Mouse (Mus musculus): ENCODE measurements around the gene Cmss1.

Cmss1 gene

DNA sequence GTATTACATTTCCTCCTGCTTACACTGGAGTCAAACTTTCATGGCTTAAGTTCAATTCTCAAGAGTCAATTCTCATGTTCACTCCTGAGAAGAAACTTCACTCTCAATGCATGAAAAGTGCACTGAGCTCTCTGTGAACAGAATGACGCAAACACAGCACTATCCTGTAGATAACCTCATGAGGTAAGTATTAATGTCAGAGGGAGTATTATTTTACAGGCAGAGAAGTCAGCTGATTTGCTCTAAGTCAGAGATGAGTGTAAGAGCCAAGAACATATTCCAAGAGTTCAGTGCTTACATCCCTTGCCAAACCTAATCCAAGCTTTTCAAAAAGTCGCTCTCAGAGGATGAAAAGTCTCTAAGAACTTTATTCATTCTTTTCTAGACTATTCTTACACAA lies 128.2 kb downstream of the Cmss1 start:
- DNase-seq (ENCODE audit: low read depth, low spot score) = no peak

DNA sequence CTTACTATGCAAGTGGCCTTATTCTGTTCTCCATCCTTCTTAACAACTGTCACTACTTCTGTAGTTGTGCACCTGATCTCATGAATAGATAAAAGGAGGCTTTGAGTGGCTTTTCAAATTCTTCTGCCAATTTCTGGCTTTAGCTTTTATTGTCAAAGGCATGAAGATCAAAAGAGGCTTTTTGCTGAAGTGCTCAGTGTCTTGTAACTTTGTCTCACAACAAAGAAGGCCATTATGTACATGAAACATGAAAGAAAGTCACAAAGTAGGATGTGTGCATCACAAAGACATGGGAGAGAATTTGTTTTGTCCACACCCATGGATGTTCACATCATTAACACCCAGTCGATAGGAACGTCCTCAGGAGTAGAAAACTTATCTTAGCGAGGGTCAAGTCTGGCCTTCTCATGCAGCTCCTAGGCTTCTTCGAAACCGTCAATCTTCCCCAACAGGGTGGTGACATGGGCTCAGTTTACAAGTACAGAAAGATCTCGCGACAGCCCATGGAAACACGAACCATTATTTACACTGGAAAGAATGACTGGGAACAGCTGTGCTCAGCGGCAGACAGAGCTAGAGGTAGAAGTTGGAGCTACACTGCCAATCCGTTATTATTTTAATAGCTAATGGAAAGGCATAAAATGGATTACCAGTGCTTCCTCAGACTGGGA lies 133.1 kb downstream of the Cmss1 start:
- no peak for DNase-seq (ENCODE audit: low read depth, low spot score)

DNA sequence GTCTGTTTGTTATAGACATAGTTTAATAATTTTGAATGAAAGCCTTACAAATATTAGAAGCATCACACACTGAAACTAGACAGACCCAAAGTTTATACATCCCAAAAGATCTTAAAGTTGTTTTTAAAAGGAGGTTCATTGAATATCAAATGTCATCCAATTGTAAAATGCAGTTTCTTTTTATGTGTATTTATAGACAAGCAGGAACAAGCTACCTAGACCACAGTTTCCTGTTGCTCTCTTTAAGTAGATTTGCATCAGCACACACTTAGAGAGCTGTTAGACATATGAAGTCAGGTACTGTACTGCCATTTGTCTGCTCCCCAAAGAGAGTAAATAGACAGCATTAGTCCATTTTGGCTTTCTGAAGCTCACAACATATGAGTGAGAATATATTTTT lies 135.6 kb downstream of the Cmss1 start:
- no peak for DNase-seq (ENCODE audit: low read depth, low spot score)

DNA sequence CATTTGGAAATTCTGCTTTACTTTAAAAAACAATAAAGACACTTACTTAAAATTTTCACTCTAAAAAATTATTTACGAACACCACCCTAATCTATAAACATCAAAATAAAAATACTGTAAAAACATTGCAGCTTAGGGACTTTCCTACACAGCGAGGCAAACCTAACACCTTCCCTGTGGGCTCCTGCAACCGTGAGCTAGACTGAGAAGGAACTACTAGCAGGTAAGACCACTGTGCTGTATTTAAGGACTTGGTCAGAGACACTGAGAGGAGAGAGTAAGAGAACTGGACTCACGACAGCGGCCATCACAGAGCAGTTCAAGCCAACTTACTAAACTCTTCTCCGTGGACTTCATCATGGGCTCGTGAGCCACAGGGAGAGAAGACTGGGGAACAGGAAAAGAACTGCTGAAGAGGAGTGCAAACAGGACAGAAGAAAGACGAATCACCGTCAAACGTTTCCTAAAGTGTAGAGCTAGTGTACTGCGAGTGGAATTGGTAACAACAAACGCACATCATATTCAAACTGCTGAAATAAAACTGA lies 136.3 kb downstream of the Cmss1 start:
- no peak for DNase-seq (ENCODE audit: low read depth, low spot score)

DNA sequence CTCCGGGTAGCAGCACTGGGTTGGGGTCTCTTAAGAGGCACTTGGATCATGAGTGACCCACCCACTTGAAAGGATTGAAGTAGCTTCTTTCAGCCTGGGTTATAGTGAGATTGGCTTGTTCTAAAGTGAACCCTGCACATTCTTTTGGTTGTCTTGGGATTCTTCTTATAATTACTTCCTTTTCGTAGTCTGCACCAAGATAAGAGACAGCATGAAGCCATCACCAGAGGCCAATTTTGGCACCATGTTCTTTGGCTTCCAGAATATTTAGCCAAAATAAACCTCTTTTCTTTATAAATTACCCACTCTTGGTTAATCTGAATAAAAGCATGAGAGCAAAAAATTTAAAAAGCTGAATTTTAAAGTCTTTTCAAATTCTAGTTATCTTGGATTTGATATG lies 136.8 kb downstream of the Cmss1 start:
- no peak for DNase-seq (ENCODE audit: low read depth, low spot score)

DNA sequence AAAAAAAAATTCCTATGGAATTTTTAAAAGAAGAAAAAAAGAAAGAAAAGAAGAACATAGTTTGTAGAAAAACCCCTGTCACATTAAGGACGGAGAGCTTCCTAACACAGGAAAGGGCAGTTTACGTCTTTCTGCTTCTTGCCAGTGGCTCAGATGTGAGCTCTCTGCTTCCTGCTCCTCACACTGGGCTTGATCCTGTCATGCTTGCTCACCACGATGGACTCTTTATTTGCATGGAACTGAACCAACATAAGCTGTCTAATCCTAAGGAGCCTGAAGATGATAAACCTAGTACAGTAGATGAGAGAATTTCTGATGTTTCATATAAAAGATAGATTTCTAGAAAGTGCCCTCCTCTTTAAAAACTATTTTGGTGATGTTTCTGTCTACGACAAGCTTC lies 137.4 kb downstream of the Cmss1 start:
- no peak for DNase-seq (ENCODE audit: low read depth, low spot score)

DNA sequence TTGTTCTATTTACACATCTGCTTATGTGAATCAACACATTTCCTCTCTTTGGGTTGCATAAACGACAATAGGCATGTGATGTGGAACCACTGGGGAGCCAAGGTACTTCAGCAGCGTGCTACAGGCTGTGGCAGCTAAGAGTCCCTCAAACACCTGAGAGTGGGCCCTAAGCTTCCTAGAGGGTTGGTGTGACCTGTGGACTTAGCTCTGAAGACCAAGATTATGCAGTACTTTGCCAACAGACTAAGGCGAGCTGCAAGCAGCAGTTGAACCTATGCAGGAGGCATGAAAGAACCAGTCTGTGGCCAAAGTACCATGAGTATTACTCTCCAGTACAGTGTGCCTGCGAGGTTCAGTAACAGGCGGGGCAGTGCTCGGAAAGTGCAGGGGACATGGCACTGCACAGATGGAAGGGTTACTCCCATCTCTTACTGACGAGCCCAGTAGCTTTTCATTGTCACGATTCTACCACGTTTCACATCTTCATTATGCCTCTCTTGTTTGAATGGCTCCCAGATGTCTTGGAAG lies 141.2 kb downstream of the Cmss1 start:
- no peak for DNase-seq (ENCODE audit: low read depth, low spot score)

DNA sequence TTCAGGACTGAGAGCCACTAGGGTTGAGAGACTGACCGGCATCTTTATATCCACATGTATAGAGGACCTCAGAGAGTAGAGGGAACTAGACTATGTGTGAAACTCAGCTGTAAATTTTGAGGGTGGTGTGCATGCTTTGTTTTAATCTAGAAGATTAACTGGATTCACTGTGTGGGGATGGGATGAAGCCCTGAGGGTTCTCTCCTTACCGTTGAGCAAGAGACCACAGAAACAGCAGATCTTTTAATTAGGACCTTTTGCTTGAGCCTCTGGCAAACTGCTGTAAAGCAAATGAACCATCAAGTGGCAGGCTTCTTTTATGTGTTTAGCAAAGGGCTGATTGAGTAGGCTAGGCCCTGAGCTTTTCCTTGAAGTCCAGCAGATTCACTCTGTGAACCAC lies 150.7 kb downstream of the Cmss1 start:
- no peak for DNase-seq (ENCODE audit: low read depth, low spot score)

DNA sequence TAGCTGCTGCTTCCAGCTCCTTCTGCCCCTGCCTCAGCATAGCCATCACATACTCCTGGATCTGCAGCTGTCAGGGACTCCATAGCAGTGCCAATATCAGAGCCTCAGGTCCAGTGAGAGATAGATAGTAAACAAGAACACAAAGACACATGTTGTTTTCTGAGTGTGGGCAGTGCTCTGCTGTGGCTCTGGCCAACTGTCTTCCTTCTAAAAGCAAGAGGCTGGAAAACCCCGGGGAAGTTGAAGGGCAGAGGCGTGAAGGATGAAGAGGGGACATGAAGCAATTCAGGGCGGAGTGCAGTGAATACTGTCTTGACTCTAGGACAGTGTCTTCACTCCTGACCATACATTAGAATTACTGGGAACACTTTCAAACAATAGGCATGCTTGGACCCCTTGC lies 151.1 kb downstream of the Cmss1 start:
- DNase-seq (ENCODE audit: low read depth, low spot score) = no peak

DNA sequence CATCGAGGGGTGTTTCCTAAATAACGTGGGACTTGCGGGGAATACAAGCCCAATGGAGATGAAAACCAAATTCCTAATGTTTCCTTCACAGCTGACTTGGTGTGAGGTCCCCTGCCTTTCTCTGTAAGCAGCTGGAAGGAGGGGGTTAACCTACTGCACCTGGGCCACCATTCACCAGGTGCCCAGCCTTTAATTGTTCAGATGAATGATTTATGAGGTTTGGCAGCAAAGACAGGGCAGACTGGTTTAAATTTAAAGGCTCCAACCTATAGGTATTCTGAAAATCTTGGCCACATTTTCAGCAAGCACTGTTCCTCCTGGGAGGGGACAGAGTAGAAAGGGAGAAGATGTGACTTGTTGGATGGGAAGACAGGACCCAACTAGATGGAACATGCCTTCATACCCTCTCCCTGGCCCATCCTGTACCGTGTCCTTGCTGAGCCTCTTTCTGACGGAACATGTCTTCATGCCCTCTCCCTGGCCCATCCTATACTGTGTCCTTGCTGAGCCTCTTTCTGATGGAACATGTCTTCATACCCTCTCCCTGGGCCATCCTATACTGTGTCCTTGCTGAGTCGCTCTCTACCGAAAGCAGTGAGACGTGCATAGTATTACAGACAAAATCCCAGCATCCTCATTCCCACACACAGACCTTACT lies 152.4 kb downstream of the Cmss1 start:
- no peak for DNase-seq (ENCODE audit: low read depth, low spot score)

DNA sequence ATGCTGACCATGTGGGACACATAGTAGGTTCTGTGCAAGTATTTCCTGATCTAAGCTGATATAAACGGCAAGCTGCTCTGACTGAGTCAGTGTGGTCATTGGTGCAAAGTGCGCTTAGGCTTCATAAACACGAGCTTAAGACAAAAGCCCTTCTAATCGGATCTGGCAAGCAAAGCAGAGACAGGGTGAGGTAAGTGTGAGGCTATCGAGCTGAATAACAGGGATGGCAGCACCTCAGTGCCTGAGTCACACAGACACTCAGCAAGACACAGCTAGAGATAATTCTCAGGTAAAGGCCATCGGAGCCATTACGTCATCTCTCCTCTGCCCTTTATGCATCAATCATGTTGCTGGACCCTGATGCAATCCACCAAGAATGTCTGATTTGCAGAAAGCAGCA lies 153.7 kb downstream of the Cmss1 start:
- peak; percentile 11 for DNase-seq (ENCODE audit: low read depth, low spot score)

DNA sequence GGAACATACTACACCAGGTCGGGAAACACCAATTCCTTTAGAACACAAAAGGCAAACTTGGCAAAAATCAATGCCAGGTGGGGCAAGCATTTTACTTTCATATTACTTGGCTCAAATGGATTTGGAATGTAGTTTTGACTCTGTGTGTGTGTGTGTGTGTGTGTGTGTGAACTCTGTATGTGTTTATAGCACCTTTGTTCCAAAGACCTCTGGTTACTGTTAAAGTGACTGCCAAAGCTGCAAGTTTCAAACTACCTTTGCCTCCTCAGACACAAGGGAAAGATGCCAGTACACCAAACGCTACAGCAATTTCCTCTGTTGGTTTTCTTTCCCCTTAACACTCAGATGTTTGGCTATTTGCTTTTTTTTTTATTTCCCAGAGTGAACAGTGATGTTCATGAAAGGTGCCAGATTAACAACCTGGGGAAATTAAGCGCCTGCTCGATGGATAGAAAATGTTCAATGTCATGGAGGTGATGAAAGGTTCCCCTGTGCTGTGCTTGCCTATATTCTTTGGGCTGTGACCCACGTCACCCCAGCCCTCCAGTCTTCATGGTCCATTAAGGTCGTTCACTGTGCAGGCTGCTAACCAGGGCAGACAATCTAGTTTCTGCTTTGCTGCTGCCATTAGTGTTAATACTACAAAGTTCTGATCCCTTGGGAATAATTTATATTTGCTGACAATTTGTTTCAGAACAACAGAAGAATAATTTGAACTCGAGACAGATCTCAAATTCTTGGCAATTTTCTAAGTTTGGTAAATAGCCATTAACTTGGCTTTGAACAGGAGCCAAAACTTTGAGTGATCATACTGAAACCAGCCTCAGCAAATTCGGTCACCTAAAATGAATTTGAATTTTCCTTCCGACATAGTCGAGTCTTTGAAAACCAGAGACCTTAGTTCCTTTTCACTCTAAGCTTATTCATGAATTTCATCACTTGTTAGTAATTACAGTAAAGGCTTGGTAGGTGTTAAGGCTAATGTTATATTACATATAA lies 161.3 kb downstream of the Cmss1 start:
- no peak for DNase-seq (ENCODE audit: low read depth, low spot score)

DNA sequence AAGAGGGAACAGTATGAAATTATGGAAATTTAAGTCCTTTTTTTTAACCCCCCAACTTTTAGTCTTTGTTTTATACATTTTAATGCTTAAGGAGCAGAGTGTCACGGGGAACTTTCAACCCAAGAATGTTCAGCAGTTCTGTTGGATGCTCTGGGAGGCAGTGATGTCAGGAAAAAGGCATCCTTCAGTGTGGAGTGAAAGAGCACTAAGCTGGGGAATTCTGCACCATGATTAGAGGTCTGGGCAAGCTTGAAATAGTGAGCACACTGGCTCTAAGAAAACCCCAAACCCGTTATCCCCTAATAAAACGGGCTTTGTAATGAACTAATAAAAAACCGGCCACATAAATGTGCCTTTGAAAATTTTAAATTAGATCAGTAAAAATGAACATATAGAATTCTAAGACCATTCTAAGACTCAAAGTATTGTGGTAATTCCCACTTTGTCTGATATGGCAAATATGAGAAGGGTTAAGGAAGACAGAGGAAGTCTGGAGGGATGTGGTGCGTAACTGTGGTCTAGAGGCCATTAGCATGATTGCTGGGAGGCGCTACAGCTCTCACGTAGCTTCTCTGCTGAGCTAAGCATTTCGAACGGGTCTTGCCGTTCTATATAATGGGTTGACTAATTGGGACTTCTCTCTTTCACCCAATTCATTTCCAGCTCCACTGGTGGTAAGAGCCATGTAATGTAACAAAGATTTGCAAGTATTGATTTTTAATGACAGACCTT lies 165.8 kb downstream of the Cmss1 start:
- no peak for DNase-seq (ENCODE audit: low read depth, low spot score)

DNA sequence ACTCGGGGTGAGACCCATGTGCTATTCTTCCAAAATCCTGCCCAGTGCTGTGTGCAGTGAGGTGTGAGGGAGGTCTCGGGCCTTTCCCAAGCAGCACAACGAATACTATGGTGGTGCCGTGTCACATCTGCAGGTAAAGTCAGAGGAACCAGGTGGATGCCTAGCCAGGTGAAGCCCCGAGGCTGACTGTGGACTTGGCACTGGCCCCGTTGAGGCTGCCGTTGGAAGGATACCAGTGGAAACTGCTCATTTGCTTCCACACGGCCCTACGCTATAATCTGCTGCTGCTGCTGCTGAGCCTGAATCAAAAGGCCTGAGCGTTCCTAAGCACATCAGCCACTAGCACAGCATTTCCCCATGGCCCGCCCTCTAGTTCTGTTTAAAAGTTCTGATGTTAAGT lies 167.5 kb downstream of the Cmss1 start:
- no peak for DNase-seq (ENCODE audit: low read depth, low spot score)

DNA sequence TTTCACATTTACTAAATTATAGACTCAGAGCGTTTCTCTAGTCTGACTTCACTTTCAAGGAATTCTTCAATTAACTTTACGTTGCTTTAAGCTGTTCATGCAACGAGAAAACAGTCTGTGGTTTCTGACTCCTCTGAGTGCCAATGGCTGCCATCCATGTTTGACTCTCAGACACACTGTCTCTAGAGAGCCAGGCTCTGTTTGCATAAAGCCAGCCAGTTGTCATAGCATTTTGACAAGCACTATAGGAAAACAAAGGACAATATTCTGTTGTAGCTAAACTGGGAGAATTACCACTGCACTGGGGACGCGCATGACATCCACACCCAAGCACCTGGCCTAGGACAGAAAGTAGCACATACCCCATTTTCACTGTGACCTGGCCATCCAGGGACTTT lies 168.4 kb downstream of the Cmss1 start:
- DNase-seq (ENCODE audit: low read depth, low spot score) = no peak

DNA sequence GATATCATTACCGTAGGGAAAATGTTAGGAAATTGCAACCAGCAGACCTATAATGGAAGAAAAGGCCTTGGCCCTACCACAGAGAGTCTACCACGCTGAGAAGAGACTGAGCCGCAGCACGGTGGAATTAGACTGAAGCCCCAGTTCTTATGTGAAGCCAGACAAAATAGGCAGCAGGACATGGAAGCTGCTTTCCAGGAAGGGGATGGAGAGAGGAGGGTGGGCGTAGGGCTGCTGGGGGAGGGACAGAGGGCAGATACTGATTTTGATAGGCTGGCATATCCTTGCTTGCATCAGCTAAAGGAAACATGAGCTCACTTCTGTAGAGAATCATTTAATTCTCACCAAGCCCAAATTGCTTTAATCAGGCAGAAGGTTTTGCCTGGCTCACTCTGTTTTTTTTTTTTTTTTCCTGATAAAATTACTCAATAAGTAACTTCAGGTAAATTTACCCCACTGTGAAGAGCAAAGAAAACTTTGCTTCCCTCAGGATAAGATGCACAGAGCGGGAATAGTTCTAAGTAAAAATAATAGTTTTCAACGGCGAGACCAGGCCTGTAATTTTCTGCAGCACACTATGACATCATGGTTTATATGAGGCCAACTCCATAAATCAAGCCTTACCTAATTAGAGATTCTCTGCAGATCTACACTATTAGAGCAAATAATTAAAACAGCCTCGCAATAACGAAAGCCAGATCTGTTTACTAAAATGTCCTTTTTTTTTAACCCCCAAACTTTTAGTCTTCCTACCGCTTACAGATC lies 169.0 kb downstream of the Cmss1 start:
- DNase-seq (ENCODE audit: low read depth, low spot score) = no peak

DNA sequence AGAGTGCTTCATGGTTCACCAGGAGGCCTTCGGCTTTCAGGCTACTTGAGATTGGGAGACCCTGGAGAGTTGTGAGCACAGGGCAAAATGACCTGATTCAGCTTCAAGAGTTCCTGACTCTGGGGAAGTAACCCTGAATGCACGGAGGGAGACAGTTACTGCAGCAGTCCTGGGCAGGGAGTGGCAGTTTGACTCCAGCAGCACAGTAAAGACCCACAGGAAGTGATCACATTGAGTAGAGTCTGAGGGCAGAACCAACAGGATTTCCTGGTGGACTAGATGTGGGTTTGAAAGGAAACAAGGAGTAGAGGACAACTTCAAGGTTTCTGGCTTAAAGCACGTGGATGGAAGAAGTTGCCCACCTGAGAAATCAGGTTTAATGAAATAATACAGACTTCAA lies 172.0 kb downstream of the Cmss1 start:
- DNase-seq (ENCODE audit: low read depth, low spot score) = no peak

DNA sequence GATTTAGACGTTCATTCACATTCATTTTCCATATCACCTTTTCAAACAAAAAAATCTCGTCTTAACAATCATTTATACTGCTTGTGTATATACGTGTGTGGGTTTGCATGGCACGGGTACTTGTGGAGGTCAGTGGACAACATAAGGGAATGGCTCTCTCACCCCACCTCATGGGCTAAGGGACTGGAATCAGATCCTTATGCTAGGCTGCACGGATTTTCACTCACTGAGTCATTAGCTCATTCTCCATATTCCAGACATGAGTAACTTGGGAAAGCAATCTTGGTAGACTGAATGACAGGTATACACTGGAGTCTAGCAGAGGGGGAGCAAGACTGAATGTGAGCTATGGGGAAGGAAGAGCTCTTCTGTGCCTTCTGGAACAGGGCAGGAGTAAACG lies 173.0 kb downstream of the Cmss1 start:
- DNase-seq (ENCODE audit: low read depth, low spot score) = no peak

DNA sequence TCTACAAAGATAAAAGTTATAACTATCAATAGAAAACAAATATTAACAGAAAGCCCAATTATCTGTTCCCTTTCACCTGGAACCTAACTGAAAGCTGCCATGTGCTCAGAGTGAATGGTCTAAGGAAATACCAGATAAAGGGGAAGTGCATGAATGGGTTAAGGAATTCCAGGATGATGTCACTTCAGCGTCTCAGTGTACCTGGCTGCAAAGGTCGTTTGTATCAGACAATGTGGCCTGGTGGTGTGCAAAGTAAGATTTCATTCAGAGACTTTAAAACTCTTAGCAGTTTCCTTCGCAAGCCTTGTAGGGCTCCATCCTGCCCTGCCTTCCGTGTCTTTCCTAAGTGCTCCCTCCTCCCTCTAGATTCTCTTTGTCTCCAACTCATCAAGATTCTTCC lies 173.5 kb downstream of the Cmss1 start:
- no peak for DNase-seq (ENCODE audit: low read depth, low spot score)

DNA sequence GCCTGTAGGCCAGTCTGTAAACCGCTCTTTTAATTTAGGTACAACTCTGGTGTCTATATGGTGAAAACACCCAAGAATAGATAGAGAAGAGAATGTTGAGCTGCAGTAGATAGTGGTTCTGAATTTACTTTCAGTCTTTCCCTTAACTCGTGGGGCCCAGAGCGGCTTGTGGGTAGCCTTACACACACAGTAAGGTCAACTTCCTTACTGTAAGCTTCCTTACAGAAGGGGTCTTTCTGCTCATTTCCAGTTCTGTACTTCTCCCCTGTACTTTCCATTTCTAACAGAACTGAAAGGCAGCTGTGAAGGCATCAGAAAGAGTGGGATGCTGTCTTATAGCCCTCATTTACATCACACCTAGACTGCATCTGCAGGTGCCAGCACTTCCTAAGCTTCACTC lies 175.4 kb downstream of the Cmss1 start:
- DNase-seq (ENCODE audit: low read depth, low spot score) = no peak

DNA sequence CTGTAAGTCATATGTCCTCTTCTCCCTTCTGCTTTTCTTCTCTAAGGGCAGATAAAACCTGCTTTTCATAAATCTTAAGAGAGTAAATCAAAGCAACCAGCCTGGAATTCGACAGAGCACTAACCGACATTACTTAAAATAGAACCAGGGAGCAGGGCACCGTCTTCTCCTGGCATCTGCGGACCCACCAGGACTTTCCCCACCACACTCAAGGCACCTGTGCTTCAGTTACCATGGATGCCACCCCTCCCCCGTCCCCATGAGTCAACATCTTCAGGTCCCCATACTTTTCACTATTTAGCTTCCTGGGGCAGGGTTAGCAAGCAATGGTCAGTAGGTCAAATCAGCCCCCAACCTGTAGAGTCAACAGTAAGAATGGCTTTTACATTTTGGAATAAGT lies 177.7 kb downstream of the Cmss1 start:
- DNase-seq (ENCODE audit: low read depth, low spot score) = no peak

Data from retina, adult 2 months (tissue).